Mouse (Mus musculus): Measurements from ENCODE around the gene Atxn1. TPM values are rescaled to one million over a fixed set of nuclear protein-coding genes. Genes with fewer than 3 reads are reported as not detected.

Atxn1 gene
- polyA plus RNA-seq, 1 experiment: 34.9 TPM

DNA sequence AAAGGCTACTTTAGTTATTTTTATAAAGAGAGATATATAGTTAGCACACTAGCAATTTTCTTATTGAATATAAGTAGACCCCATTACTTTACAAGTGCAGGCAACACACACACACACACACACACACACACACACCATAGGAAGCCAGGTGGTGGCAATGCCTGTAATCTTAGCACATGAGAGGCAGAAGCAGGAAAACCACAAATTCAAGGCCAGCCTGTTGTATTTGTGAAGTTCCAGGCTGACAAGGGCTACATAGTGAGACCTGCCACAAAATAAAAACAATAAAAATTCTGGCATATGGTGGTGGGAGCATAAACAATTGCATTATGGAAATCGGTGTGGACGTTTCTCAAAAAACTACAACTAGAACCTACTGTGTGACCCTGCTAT, 88.4 kb downstream of the Atxn1 start:
- Histone ChIP-seq H3K36me3 (ENCODE audit: control insufficient read depth, insufficient read depth, low read length) (no peaks in the 10 kb centered on the region; the same call in 1 of the 2 replicates), H3K4me1 (ENCODE audit: control insufficient read depth, insufficient read depth, insufficient read length, low read length) (peaks cover 3% of the 10 kb centered on the region), H3K4me3 (ENCODE audit: low read depth, low read length) (no peak overlapping the region), H3K27ac (ENCODE audit: insufficient read depth, low read depth, low read length) (no peak overlapping the region), H3K27me3 (ENCODE audit: control insufficient read depth, insufficient read depth, low read length) (no peaks in the 10 kb centered on the region)
- WGBS: 85% methylated on average over 2 of the region's 2 CpGs
- TF ChIP-seq CTCF (IDR thresholded peaks at IDR 0.05; ENCODE audit: extremely low read depth, insufficient read length, insufficient replicate concordance, low read depth, low read length): no peak
- no peak for TF ChIP-seq POLR2A (IDR thresholded peaks at IDR 0.05; ENCODE audit: low read depth, low read length)

- no peaks in the 10 kb centered on the region for H3K27me3 ChIP-seq (ENCODE audit: control insufficient read depth, insufficient read depth, low read length)
- 82% methylated on average over 6 of the region's 6 CpGs for WGBS
- 0 out of 2 replicates have a peak overlapping the region, but pooled peaks have one; percentile 28 for H3K27ac ChIP-seq (ENCODE audit: insufficient read depth, low read depth, low read length)
- no peak for TF ChIP-seq CTCF (IDR thresholded peaks at IDR 0.05; ENCODE audit: extremely low read depth, insufficient read length, insufficient replicate concordance, low read depth, low read length)
- TF ChIP-seq POLR2A (IDR thresholded peaks at IDR 0.05; ENCODE audit: low read depth, low read length): no peak
- no peaks in the 10 kb centered on the region; the same call in 1 of the 2 replicates for H3K36me3 ChIP-seq (ENCODE audit: control insufficient read depth, insufficient read depth, low read length)
- H3K4me3 ChIP-seq (ENCODE audit: low read depth, low read length): no peak overlapping the region
- H3K4me1 ChIP-seq (ENCODE audit: control insufficient read depth, insufficient read depth, insufficient read length, low read length): peaks cover 3% of the 10 kb centered on the region
Observed at GRCm38 (mm10) chr13:45875686-45876367, 89.0 kb downstream of the Atxn1 start.

GRCm38 (mm10) chr13:45874196-45874595, 90.6 kb downstream of the Atxn1 start:
- Histone ChIP-seq H3K27ac (ENCODE audit: insufficient read depth, low read depth, low read length) (no peak overlapping the region), H3K4me1 (ENCODE audit: control insufficient read depth, insufficient read depth, insufficient read length, low read length) (peaks cover 7% of the 10 kb centered on the region), H3K36me3 (ENCODE audit: control insufficient read depth, insufficient read depth, low read length) (no peaks in the 10 kb centered on the region; the same call in 1 of the 2 replicates), H3K27me3 (ENCODE audit: control insufficient read depth, insufficient read depth, low read length) (no peaks in the 10 kb centered on the region), H3K4me3 (ENCODE audit: low read depth, low read length) (no peak overlapping the region)
- TF ChIP-seq POLR2A (IDR thresholded peaks at IDR 0.05; ENCODE audit: low read depth, low read length) (no peak), CTCF (IDR thresholded peaks at IDR 0.05; ENCODE audit: extremely low read depth, insufficient read length, insufficient replicate concordance, low read depth, low read length) (no peak)
- whole genome bisulfite sequencing: 78% methylated on average over 4 of the region's 4 CpGs

GRCm38 (mm10) chr13:45872966-45873365, 91.8 kb downstream of the Atxn1 start:
- TF ChIP-seq CTCF (IDR thresholded peaks at IDR 0.05; ENCODE audit: extremely low read depth, insufficient read length, insufficient replicate concordance, low read depth, low read length): no peak
- no peak for TF ChIP-seq POLR2A (IDR thresholded peaks at IDR 0.05; ENCODE audit: low read depth, low read length)

DNA sequence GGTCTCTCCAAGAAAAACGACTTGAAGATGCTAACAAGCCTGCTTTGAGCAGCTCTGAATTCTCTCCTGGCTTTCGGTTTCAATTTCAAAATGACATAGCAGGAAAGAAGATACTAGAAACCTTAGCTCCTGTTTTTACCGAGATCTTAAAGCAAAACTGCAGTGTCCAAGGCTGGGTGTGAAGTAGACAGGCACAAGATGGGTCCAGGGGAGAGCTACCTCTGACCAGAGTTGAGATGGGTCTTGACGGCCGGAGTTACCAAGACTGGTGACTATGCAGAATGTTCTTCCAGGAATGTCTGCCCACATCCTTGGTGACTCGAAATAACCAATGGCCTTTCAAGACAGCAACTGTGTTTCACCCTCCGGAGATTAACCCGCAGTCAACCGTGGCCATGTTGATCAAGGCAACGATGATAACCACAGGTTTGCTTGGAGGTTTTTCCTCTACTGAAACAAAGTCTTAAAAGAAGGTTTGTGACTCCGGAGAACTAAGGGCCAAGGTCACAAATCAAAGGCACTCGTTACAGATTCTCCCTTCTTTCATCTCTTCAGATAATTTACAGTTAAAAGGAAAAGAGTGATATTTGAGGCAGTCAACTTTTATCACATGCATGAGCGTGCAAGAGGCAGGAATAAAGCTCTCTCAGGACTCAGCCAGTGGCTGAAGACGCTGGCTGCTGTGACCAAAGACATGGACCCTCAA, 92.6 kb downstream of the Atxn1 start:
- H3K27ac ChIP-seq (ENCODE audit: insufficient read depth, low read depth, low read length): peak overlapping the region; percentile 91
- no peaks in the 10 kb centered on the region; the same call in 1 of the 2 replicates for H3K36me3 ChIP-seq (ENCODE audit: control insufficient read depth, insufficient read depth, low read length)
- TF ChIP-seq POLR2A (IDR thresholded peaks at IDR 0.05; ENCODE audit: low read depth, low read length) (no peak), CTCF (IDR thresholded peaks at IDR 0.05; ENCODE audit: extremely low read depth, insufficient read length, insufficient replicate concordance, low read depth, low read length) (no peak)
- H3K4me3 ChIP-seq (ENCODE audit: low read depth, low read length): peak overlapping the region; percentile 57
- no peaks in the 10 kb centered on the region for H3K27me3 ChIP-seq (ENCODE audit: control insufficient read depth, insufficient read depth, low read length)
- peaks cover 9% of the 10 kb centered on the region for H3K4me1 ChIP-seq (ENCODE audit: control insufficient read depth, insufficient read depth, insufficient read length, low read length)
- 54% methylated on average over 14 of the region's 14 CpGs for WGBS

More at GRCm38 (mm10) chr13:45872966-45873365, 91.8 kb downstream of the Atxn1 start:
- Histone ChIP-seq H3K4me1 (ENCODE audit: control insufficient read depth, insufficient read depth, insufficient read length, low read length) (peaks cover 7% of the 10 kb centered on the region), H3K36me3 (ENCODE audit: control insufficient read depth, insufficient read depth, low read length) (no peaks in the 10 kb centered on the region; the same call in 1 of the 2 replicates), H3K27ac (ENCODE audit: insufficient read depth, low read depth, low read length) (peak overlapping the region; percentile 54), H3K27me3 (ENCODE audit: control insufficient read depth, insufficient read depth, low read length) (no peaks in the 10 kb centered on the region), H3K4me3 (ENCODE audit: low read depth, low read length) (no peak overlapping the region)
- WGBS: 87% methylated on average over 7 of the region's 7 CpGs

DNA sequence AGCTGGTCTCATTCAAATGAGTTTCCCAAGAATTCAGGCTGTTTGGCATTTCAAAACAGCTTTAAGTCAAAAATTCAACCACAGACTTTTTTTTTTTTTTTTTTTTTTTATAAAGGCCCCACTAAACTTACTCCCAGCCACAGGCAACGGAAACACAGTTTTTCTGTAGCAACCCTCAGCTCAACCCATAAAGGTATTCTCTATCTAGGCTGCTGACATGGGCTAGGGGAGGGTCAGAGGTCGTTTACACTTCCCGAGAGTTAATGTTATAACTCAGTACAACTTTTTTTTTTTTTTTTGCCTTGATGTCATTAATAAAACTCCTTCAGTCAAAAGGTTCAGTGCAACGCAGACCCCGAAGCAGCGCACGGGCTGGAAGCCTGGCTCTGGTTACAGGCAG, 93.3 kb downstream of the Atxn1 start:
- TF ChIP-seq CTCF (IDR thresholded peaks at IDR 0.05; ENCODE audit: extremely low read depth, insufficient read length, insufficient replicate concordance, low read depth, low read length) (no peak), POLR2A (IDR thresholded peaks at IDR 0.05; ENCODE audit: low read depth, low read length) (no peak)
- Histone ChIP-seq H3K27me3 (ENCODE audit: control insufficient read depth, insufficient read depth, low read length) (no peaks in the 10 kb centered on the region), H3K4me1 (ENCODE audit: control insufficient read depth, insufficient read depth, insufficient read length, low read length) (peaks cover 9% of the 10 kb centered on the region), H3K4me3 (ENCODE audit: low read depth, low read length) (peak overlapping the region; percentile 48), H3K27ac (ENCODE audit: insufficient read depth, low read depth, low read length) (peak overlapping the region; percentile 91), H3K36me3 (ENCODE audit: control insufficient read depth, insufficient read depth, low read length) (no peaks in the 10 kb centered on the region; the same call in 1 of the 2 replicates)
- 64% methylated on average over 7 of the region's 7 CpGs for WGBS

DNA sequence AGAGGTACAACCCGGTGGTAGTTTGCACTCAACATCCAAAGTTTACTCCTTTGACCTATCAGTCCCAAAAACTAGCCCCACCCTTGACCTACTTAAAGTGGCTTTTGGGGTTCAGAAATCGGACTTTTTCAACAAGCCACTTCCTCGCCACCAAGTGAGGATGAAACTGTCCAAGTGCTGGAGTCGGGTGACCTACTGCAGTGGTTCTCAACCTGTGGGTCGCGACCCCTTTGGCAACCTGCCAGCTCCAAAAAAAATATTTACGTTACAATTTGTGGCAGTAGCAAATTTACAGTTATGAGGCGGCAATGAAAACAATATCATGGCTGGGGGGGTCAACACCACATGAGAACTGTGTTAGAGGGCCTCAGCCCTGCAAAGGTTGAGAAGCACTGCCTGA, 95.9 kb downstream of the Atxn1 start:
- H3K36me3 ChIP-seq (ENCODE audit: control insufficient read depth, insufficient read depth, low read length): no peaks in the 10 kb centered on the region
- WGBS: 77% methylated on average over 8 of the region's 8 CpGs
- peaks cover 9% of the 10 kb centered on the region for H3K4me1 ChIP-seq (ENCODE audit: control insufficient read depth, insufficient read depth, insufficient read length, low read length)
- H3K4me3 ChIP-seq (ENCODE audit: low read depth, low read length): no peak overlapping the region
- no peak overlapping the region for H3K27ac ChIP-seq (ENCODE audit: insufficient read depth, low read depth, low read length)
- no peak for TF ChIP-seq POLR2A (IDR thresholded peaks at IDR 0.05; ENCODE audit: low read depth, low read length)
- TF ChIP-seq CTCF (IDR thresholded peaks at IDR 0.05; ENCODE audit: extremely low read depth, insufficient read length, insufficient replicate concordance, low read depth, low read length): no peak
- H3K27me3 ChIP-seq (ENCODE audit: control insufficient read depth, insufficient read depth, low read length): no peaks in the 10 kb centered on the region
